Mouse (Mus musculus): ENCODE data around the gene Bean1. TPM values are rescaled to one million over a fixed set of nuclear protein-coding genes. Genes with fewer than 3 reads are reported as not detected.
"Not testable (repeated sequence)": the region's sequence is repeated elsewhere in the genome, so short reads cannot be mapped to it uniquely, and the experiment has no call there.

Gene Bean1
- polyA plus RNA-seq, 3 experiments from 2014 or later, result not detected

DNA sequence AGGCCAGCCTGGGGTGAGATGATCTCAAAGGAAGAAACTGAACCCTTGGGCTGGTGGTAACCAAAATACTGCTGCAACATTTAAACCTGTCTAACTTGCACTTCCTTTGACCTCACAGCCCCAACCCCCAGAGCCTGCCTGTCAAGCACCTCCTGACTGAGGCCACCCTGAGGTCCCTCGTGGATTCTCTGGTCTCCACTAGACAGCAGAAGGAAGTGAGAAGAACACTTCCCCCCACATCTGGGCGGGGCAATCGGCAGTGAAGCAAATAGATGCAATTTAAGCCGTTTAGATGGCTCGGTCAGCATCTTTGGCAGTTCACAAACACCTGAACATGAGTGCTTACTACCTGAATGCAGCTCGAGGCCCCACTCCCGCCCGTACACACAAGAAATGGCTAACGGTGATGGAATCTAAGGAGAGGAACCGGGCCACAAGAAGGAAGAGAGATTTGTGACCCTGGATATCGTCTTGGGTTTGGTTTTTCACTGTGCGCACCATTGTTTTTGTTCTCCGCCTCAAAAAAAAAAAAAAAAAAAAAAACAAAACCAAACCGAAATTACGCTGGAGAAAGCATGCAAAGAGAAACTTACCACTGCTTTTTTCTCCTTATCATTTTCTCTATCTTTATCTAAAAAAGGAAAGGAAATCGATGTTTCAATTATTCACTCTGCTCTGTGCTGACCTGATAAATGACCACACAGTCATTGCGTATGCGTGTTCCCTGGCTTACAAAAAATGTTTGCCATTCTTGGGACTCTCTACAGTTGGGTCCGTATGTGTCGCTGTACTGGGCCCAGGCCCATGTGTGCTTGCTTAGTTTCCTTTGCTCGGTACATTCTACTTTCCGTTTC lies 77.0 kb downstream of the Bean1 start:
- peak; percentile 61 for ATAC-seq

DNA sequence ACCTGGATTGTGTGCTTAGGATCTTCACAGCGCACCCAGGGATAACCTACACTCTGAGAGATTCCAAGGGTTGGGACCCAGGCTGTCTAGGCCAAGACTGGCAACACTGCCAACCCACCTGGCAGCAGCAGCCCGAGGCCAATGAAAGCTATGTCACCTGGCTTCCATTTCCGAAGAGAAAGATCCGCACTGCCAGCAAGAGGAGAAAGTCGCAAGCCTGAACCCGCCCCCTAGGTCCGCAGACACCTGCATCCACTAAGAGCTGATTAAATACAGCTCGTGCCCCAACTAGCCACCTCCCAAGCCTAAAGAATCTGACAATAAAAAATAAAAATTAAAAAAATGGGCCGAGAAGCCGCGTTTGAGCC lies 77.7 kb downstream of the Bean1 start:
- ATAC-seq, result peak; percentile 7

DNA sequence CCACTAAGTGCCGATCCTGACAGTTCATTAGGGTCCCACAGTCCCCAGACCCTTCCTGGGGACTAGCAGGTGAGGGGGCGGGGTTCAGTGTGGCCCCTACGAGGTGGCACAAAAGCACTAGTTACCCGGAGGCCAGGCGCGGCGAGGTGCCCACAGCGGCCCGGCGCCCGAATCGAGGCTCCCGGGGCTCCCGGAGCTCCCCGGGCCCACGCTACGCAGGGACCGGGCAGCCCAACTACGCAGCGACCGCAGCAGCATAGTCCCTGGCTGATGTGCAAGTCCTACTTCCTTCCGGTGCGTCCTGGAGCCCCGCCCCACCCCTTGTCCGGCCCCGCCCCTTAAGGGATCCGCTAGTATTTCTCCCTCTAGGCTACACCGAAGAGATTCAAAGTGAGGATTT lies 78.0 kb downstream of the Bean1 start, which contains the start of gene Tk2:
TSS of gene Tk2 (minus strand) at position 283 of the 400 bp plus-strand sequence.
- ATAC-seq, result peak; percentile 73

DNA sequence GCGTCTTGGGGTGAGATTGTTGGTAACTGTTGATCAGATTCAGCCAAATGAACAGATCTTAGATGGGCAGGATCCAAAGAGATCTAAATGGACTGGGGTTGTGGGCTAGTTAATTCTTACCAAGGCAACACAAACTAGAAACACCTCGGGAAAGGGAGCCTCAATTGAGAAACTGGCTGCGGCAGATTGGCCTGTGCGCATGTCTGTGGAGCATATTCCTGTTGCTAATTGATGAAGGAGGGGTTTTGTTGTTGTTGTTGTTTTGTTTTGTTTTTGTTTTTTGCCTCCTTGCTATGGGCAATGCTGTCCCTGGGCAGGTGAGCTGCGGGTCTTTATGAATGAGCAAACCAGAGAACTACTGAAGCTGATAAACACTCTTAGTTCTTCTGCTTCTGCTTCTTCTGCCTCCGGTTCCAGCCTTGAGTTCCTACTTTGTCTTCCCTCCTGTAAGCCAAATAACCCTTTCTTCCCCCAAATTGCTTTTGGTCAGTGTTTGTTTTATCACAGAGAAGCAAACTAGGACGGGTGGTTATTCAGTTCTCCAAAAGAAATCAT lies 79.3 kb downstream of the Bean1 start:
- ATAC-seq, result no peak

DNA sequence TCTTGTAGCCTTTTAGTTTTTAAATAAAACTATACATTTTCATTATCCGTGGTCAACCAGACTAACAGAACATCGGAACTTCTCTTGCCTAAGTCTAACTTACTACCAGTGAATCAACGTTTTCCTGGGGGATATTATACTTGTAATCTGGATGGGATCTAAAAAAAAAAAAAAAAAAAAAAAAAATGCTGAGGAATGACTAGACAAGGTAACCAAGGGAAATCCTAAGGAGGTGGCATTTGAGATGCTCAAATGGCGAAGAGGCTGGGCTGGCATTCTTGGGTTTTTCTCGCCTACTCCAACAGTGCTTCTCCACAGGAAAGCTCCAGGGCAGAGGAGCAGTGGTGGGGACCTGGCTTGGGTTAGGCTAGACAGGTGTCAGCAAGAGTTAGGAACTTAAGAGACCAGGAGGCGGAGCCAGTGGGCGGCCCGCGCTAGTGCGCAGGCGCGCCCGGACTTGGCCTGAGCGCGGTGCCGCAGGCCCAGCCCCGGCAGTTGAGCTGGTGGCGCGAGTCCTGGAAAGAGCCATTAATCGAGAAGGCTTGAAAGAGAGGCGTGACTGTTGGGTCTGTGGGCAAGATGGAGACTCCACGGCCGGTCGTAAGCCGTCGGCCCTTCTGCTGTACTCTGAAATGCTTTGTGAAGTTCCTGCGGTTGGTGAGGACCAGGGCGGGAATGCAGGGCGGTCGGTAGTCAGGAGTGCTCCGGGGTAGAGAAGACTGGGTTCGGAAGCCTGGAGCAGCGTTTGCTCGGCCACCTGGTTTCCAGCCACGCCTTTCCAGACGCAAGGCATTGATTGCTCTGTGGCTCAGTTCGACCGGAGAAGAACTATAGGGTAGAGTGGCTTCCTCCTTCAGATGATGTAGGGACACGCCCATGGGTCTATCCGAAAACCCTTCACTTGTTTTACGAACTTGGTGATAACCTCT lies 80.5 kb downstream of the Bean1 start, which contains the start of gene Cklf:
TSS of gene Cklf (plus strand) at position 423 of the 929 bp plus-strand sequence.
- ATAC-seq, result peak; percentile 38

DNA sequence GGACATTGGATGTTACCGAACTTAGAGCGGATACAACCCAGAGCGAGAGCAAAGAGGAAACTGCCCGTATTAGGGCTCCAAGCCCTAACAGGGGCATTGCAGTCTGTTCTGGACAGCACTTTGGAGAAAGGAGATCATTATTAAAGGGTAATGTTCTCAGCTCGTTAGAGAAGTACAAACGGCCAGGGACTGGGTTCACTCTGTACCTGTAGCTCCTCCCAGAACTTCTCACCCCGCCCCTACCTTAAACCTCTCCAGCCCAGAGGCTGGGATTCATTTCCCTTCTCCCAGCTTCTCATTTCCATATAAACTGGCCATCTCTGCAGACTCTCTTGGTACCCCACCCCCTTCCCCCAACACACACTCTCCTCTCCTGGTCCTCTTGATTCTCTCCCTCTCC lies 81.2 kb downstream of the Bean1 start:
- ATAC-seq, result peak; percentile 0

DNA sequence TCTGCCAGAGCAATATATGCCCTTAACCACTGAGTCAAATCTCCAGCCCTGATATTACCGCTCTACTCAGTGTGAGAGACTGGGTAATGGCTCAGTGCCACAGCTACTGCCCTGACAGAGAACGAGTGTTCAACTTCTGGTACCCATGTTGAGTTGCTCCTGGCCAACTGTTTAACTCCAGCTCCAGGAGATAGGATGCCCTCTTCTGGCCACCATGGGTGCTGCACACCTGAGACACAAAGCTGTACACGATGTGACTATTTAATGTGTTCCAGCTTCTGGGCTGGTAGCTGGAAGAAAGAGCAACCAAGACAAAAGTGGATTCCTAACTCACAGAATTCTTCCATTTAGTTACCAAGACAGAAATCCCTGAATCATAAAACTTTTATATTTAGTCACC lies 82.8 kb downstream of the Bean1 start:
- ATAC-seq, result no peak

DNA sequence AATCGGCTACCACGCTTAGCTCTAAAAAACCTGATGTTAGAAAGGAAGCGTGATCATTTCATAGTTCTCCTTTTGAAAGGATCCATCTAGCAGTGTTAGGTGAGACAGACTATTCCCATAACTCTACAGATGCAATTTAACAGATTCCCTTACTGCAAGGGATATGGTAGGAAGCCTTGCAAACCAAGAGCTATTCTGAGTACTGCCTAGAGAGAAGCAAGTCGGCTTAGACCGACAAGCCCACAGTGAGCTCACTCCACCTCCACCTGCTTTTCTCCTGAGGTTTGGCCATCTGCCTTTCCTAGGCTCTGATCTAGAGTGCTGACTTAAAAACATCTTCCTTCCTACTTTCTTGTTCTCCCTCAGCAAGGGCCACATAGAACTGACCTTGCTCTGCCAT lies 91.6 kb downstream of the Bean1 start:
- ATAC-seq, result not testable (repeated sequence)

DNA sequence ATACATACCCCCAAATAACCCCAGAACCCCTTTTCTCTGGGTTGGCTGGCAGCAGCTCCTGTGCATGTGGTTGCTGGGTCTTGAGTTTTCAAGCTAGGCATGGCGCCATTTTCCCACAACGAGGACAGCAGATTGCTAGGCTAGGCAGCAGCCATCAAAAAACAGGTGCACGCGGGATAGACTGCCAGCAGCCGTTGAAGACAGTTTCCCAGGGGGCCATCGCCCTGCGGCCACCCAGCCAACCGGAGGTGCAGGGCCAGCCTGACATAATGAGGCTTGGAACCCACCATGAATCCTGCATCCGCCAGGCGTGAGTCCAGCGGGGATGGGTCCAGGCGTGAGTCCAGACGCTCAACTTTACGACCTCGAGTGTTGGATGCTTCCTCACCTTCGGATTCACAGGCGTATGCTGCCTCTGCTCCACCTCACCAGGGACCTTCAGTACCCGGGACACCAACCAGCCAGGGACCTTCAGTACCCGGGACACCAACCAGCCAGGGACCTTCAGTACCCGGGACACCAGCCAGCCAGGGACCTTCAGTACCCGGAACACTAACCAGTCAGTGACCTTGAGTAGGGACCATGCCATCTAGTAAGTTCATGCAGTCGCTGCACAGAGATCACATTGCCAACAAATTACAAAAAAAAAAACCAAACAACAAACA lies 94.2 kb downstream of the Bean1 start:
- not testable (repeated sequence) for ATAC-seq

DNA sequence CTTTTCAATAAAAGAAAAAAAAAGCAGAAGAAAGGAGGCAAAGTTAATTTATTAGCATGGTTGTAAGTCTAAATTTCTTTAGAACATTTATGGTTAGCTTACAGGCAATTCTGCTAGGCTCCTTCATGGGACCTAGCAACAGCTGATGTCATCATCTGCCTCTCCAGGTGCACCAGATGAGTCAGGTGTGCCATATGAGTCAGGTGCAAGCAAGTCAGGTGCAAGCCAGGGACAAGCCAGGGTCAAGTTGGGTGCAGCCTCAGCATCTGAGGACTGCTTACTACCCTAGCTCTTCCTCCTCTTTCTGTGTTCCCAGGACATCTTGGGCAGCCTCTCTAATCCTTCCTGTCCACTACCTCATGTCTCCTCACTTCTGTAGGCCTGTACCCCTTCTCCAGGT lies 98.1 kb downstream of the Bean1 start:
- no peak for ATAC-seq

Other genes with a start within 250 kb of the Bean1 start
- under 1 TPM in 1 of 3 experiments, not detected in 2; 0.49 TPM for gene Cdh5, start 68.8 kb upstream of the Bean1 start, polyA plus RNA-seq (2017; shearing (Covaris generic))
- gene Tk2, start 78.1 kb downstream of the Bean1 start, polyA plus RNA-seq (2017; shearing (Covaris generic)), result 10 to 100 TPM; 27.5 to 57.6 (median 55.8) TPM
- 100 to 1,000 TPM in 1 of 3 experiments, 10 to 100 TPM in 2; 92.1 to 108 (median 97.9) TPM for gene Cklf, start 80.4 kb downstream of the Bean1 start, polyA plus RNA-seq (2017; shearing (Covaris generic))
- not detected for gene Cmtm2a, start 122.7 kb downstream of the Bean1 start, polyA plus RNA-seq (2017; shearing (Covaris generic))
- gene Gm45711, start 139.6 kb downstream of the Bean1 start, polyA plus RNA-seq (2017; shearing (Covaris generic)), result not detected
- not detected for gene Cmtm1, start 139.7 kb downstream of the Bean1 start, polyA plus RNA-seq (2017; shearing (Covaris generic))
- not detected for gene Gm11020, start 151.1 kb downstream of the Bean1 start, polyA plus RNA-seq (2017; shearing (Covaris generic))
- gene Cmtm2b, start 151.8 kb downstream of the Bean1 start, polyA plus RNA-seq (2017; shearing (Covaris generic)), result not detected
- gene Cmtm3, start 169.0 kb downstream of the Bean1 start, polyA plus RNA-seq (2017; shearing (Covaris generic)), result 10 to 100 TPM; 14.7 to 21.3 (median 17.4) TPM
- under 1 TPM; 0.32 to 0.78 (median 0.64) TPM for gene Cmtm4, start 225.4 kb downstream of the Bean1 start, polyA plus RNA-seq (2017; shearing (Covaris generic))

All from inflammation-experienced regulatory T-cells, adult 6 months (primary cell).